Mouse (Mus musculus): ENCODE results near the gene Zfp488.
A peak's percentile ranks its signal among the peaks of the same experiment; 100 is the strongest.

- TF ChIP-seq CTCF (IDR thresholded peaks at IDR 0.05) (peak; percentile 65), EP300 (IDR thresholded peaks at IDR 0.05) (no peak)
Measured at GRCm38 (mm10) chr14:33933778-33934317, 44.7 kb downstream of the Zfp488 start.
